Mouse (Mus musculus) heart, postnatal 0 days (tissue): ENCODE results near the gene Gtpbp4.

Experiments used
- CTCF ChIP-seq: IDR thresholded peaks from 2 replicates; pipeline ENCODE4 v1.5.1; 2016; ENCODE audit warnings: antibody characterized with exemption, control low read depth, low read depth
- EP300 ChIP-seq: IDR thresholded peaks from 2 replicates; pipeline ENCODE4 v1.6.1; 2016; ENCODE audit warnings: antibody characterized with exemption, low read depth

DNA sequence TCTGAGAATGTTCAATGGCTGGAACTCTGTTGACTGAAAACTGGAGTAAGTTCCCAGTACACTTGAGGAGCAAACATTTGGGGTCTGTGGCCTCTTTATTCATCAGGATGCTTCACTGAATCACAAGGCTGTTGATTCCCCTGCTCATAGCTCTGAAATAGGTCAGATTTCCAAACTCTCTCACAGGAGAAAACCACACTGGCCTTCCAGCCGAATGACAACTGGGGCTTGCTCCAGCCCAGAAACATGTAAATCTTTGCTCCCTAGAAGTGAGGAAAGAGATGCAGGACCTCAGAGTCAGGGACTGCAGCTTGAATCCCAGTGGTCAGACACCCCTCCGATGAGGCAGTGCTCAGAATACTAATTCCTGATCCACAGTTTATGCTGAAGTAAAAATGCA, 7.4 kb upstream of the Gtpbp4 start:
- TF ChIP-seq CTCF (no peak), EP300 (no peak)
